Mouse (Mus musculus) frontal cortex, adult (tissue): ENCODE measurements around the gene Sowaha.

ENCODE experiments used
- ATAC-seq: cut with Nextera tagmentation; 2 replicates; pipeline ENCODE4 v1.9.2; 2017; ENCODE audit warnings: mild to moderate bottlenecking, moderate library complexity, mixed read lengths; ENCODE audit not compliant: low TSS enrichment

Sowaha gene

GRCm38 (mm10) chr11:53479783-53480301 lies at the start of gene Sowaha, which contains the start of gene Gm9945:
Sowaha (minus strand) TSS chr11:53480274.
Gm9945 (plus strand) TSS chr11:53480166.
- peak; percentile 62 for ATAC-seq

GRCm38 (mm10) chr11:53529253-53529557 lies 49.1 kb upstream of the Sowaha start:
- ATAC-seq: peak; percentile 55

GRCm38 (mm10) chr11:53528397-53529252 lies 48.6 kb upstream of the Sowaha start:
- peak; percentile 39 for ATAC-seq

GRCm38 (mm10) chr11:53525461-53525860 lies 45.4 kb upstream of the Sowaha start:
- no peak for ATAC-seq

GRCm38 (mm10) chr11:53524905-53525304 lies 44.8 kb upstream of the Sowaha start:
- ATAC-seq: no peak

GRCm38 (mm10) chr11:53523545-53524405 lies 43.7 kb upstream of the Sowaha start:
- no peak for ATAC-seq

- peak; percentile 32; the same call in 1 of the 2 replicates for ATAC-seq
Measured at GRCm38 (mm10) chr11:53522930-53523329, 42.9 kb upstream of the Sowaha start.

GRCm38 (mm10) chr11:53522362-53522761 lies 42.3 kb upstream of the Sowaha start:
- ATAC-seq: no peak

GRCm38 (mm10) chr11:53521821-53522131 lies 41.7 kb upstream of the Sowaha start:
- ATAC-seq: no peak

GRCm38 (mm10) chr11:53521120-53521820 lies 41.2 kb upstream of the Sowaha start:
- no peak for ATAC-seq

GRCm38 (mm10) chr11:53520122-53520978 lies 40.3 kb upstream of the Sowaha start:
- ATAC-seq: peak; percentile 66

GRCm38 (mm10) chr11:53519207-53520121 lies 39.4 kb upstream of the Sowaha start, which contains the start of gene Sept8:
Sept8 (plus strand) TSS chr11:53519257.
- ATAC-seq: peak; percentile 36

GRCm38 (mm10) chr11:53518759-53519158 lies 38.7 kb upstream of the Sowaha start:
- ATAC-seq: no peak

- no peak for ATAC-seq
Measured at GRCm38 (mm10) chr11:53516775-53517627, 36.9 kb upstream of the Sowaha start.

GRCm38 (mm10) chr11:53510351-53510750 lies 30.3 kb upstream of the Sowaha start:
- ATAC-seq: no peak

- ATAC-seq: no peak
Measured at GRCm38 (mm10) chr11:53508591-53508990, 28.5 kb upstream of the Sowaha start.

- no peak for ATAC-seq
Measured at GRCm38 (mm10) chr11:53508152-53508551, 28.1 kb upstream of the Sowaha start.

GRCm38 (mm10) chr11:53507098-53507805 lies 27.2 kb upstream of the Sowaha start:
- ATAC-seq: no peak
